In genomic region chr11:113863408-113863807, GRCm38 (mm10) we compare ENCODE assay signal across 8 mouse cellular contexts.
DNase-seq lines count a peak whose midpoint lies in the region; ATAC-seq and TF ChIP-seq lines count a peak whose summit lies in the region.

No protein-coding gene starts in this region.

- H3K4me2 ChIP-seq in liver, embryonic 12.5 days, result no peak overlapping the region

- H3K4me3 ChIP-seq in liver, embryonic 12.5 days, result no peak overlapping the region

- H3K27me3 ChIP-seq in liver, embryonic 12.5 days (replicated peaks), result no peaks in the 10 kb centered on the region

- no peak overlapping the region for H3K27ac ChIP-seq in liver, embryonic 12.5 days

- ATAC-seq in liver, embryonic 12.5 days, result no peak
- ATAC-seq in megakaryocyte progenitor cell, adult 5-6 weeks (replicated peaks; ENCODE audit: poor library complexity), result peak; percentile 49; the same call in 1 of the 2 replicates

- 61% methylated on average over 5 of the region's 5 CpGs for WGBS in liver, embryonic 12.5 days (ENCODE audit: insufficient replicate concordance)

- no peaks in the 10 kb centered on the region for H3K36me3 ChIP-seq in liver, embryonic 12.5 days

- H3K9ac ChIP-seq in liver, embryonic 12.5 days, result no peak overlapping the region

- TF ChIP-seq CTCF in brain, embryonic 14.5 days (IDR thresholded peaks at IDR 0.05; ENCODE audit: borderline replicate concordance, extremely low read depth, insufficient read depth, insufficient read length), result peak; percentile 67

- no peak for TF ChIP-seq POLR2A in brain, embryonic 14.5 days (IDR thresholded peaks at IDR 0.05; ENCODE audit: borderline replicate concordance, extremely low read depth, insufficient read depth, insufficient read length, poor library complexity, severe bottlenecking)

- H3K9me3 ChIP-seq in liver, embryonic 12.5 days (replicated peaks), result no peaks in the 10 kb centered on the region

- H3K4me1 ChIP-seq in liver, embryonic 12.5 days, result no peaks in the 10 kb centered on the region

- DNase-seq in adrenal gland, postnatal 25 days, result peak; percentile 24
- DNase-seq in adrenal gland, postnatal 4 days (ENCODE audit: low spot score in 2 of 2), result no peak
- peak; percentile 49 for DNase-seq in liver
- DNase-seq in brain, embryonic 14.5 days (ENCODE audit: low read depth), result no peak
- no peak for DNase-seq in gastrocnemius, postnatal 4 days (ENCODE audit: low spot score in 2 of 2)
- no peak for DNase-seq in urinary bladder, adult 2 months (ENCODE audit: low spot score)

Comparison
In these comparisons a context has a peak if more than half of its experiments do, and no peak if none do; other contexts are left out.
1. DNase-seq: peak in adrenal gland, postnatal 25 days (single experiment) and liver (single experiment); none in adrenal gland, postnatal 4 days (0 of 2), brain, embryonic 14.5 days (single experiment), gastrocnemius, postnatal 4 days (0 of 2) and urinary bladder, adult 2 months (single experiment).